Mouse (Mus musculus) embryo, embryonic 11.5 days (tissue): ENCODE measurements around the gene Gm13101.
"Not testable (repeated sequence)": the region's sequence is repeated elsewhere in the genome, so short reads cannot be mapped to it uniquely, and the experiment has no call there.

Experiments used
- DNase-seq: peaks from one replicate; pipeline ENCODE4 v3.0.0-alpha.2; 2012; ENCODE audit warnings: low read depth, low spot score

Gene Gm13101

GRCm38 (mm10) chr4:143966850-143967249 is at the start of gene Gm13101:
Gm13101 (minus strand) TSS chr4:143966950.
- not testable (repeated sequence) for DNase-seq

GRCm38 (mm10) chr4:143994269-143994668 is 27.5 kb upstream of the Gm13101 start, which contains the start of gene Pramef17:
Pramef17 (minus strand) TSS chr4:143994369.
- DNase-seq, result not testable (repeated sequence)

DNA sequence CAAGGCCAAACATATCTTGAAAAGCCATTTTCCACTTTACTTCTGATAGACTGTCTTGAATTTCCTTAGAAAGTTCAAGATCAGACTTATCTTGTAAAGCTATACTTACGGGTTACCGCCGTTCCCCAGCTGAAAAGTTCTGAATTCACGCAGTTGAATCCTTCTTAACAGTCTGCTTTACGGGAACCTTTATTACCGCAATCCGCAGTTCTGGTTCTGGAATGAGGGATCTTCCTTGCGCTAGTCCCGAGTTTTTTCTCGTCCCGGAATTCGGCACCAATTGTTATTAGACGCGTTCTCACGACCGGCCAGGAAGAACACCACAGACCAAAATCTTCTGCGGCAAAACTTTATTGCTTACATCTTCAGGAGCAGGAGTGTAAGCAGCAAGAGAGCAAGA is 21.4 kb upstream of the Gm13101 start:
- not testable (repeated sequence) for DNase-seq

- DNase-seq, result not testable (repeated sequence)
Measured at GRCm38 (mm10) chr4:143987475-143987941, 20.8 kb upstream of the Gm13101 start.

- DNase-seq, result not testable (repeated sequence)
Measured at GRCm38 (mm10) chr4:143985733-143986132, 19.0 kb upstream of the Gm13101 start.

- not testable (repeated sequence) for DNase-seq
Measured at GRCm38 (mm10) chr4:143985165-143985564, 18.4 kb upstream of the Gm13101 start.

DNA sequence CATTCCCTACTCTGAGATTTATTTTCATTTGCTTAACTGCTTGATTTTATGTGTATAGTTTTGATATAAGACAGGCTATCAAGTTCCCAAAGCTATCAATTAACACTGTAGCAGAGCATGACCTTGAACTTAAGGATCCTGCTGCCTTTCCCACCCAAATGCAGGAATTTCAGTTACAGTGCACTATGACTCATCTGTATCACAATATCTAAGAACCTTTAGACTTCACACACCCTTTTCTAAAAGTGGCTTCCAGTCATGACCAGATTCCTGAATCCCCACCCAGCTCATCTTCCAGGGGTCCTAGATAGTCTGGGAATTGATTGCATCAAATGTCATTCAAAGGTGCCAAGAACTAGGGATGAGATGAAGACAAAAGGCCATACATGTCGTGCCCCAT is 16.7 kb upstream of the Gm13101 start:
- DNase-seq, result not testable (repeated sequence)

- not testable (repeated sequence) for DNase-seq
Measured at GRCm38 (mm10) chr4:143950916-143951315, 15.8 kb downstream of the Gm13101 start, which contains the start of gene Pramef25. Pramef25 (minus strand) TSS chr4:143951016.
